Mouse (Mus musculus): ENCODE measurements around the gene Pknox2. TPM values are rescaled to one million over a fixed set of nuclear protein-coding genes. Genes with fewer than 3 reads are reported as not detected.

Gene Pknox2
- polyA plus RNA-seq, 1 experiment from 2014 or later, result 14.0 TPM

- no peaks in the 10 kb centered on the region for H3K9me3 ChIP-seq (replicated peaks)
- H3K4me2 ChIP-seq (replicated peaks), result no peak overlapping the region
- 44% methylated on average over 4 of the region's 4 CpGs for WGBS
- H3K4me1 ChIP-seq, result peaks cover 32% of the 10 kb centered on the region
- no peak for ATAC-seq (ENCODE audit: insufficient number of reproducible peaks, low FRiP score, low TSS enrichment, low read depth)
- H3K9ac ChIP-seq, result no peak overlapping the region
- H3K4me3 ChIP-seq (replicated peaks), result no peak overlapping the region
- peaks cover 3% of the 10 kb centered on the region; the same call in 1 of the 2 replicates for H3K27me3 ChIP-seq
- H3K36me3 ChIP-seq, result no peaks in the 10 kb centered on the region
- H3K27ac ChIP-seq (replicated peaks), result no peak overlapping the region
Measured at GRCm38 (mm10) chr9:37121761-37122331, 25.4 kb downstream of the Pknox2 start.

GRCm38 (mm10) chr9:37120801-37121200 lies 26.4 kb downstream of the Pknox2 start:
- peaks cover 3% of the 10 kb centered on the region; the same call in 1 of the 2 replicates for H3K27me3 ChIP-seq
- no peak for ATAC-seq (ENCODE audit: insufficient number of reproducible peaks, low FRiP score, low TSS enrichment, low read depth)
- H3K4me3 ChIP-seq (replicated peaks), result no peak overlapping the region
- H3K4me1 ChIP-seq, result peaks cover 32% of the 10 kb centered on the region
- WGBS, result 66% methylated on average over 6 of the region's 6 CpGs
- H3K36me3 ChIP-seq, result no peaks in the 10 kb centered on the region
- no peak overlapping the region for H3K4me2 ChIP-seq (replicated peaks)
- peak overlapping the region; percentile 35; the same call in 1 of the 2 replicates for H3K27ac ChIP-seq (replicated peaks)
- no peak overlapping the region for H3K9ac ChIP-seq
- no peaks in the 10 kb centered on the region for H3K9me3 ChIP-seq (replicated peaks)

GRCm38 (mm10) chr9:37117529-37117928 lies 29.7 kb downstream of the Pknox2 start:
- H3K4me1 ChIP-seq, result peaks cover 32% of the 10 kb centered on the region
- ATAC-seq (ENCODE audit: insufficient number of reproducible peaks, low FRiP score, low TSS enrichment, low read depth), result no peak

GRCm38 (mm10) chr9:37116632-37117413 lies 30.4 kb downstream of the Pknox2 start:
- Histone ChIP-seq H3K27ac (replicated peaks) (no peak overlapping the region), H3K36me3 (no peaks in the 10 kb centered on the region)
- WGBS, result 81% methylated on average over 9 of the region's 9 CpGs

More at GRCm38 (mm10) chr9:37117529-37117928, 29.7 kb downstream of the Pknox2 start:
- H3K27me3 ChIP-seq, result no peaks in the 10 kb centered on the region
- WGBS, result 92% methylated on average over 2 of the region's 2 CpGs
- H3K4me3 ChIP-seq (replicated peaks), result no peak overlapping the region
- no peaks in the 10 kb centered on the region for H3K36me3 ChIP-seq
- no peak overlapping the region for H3K27ac ChIP-seq (replicated peaks)
- no peak overlapping the region for H3K9ac ChIP-seq
- H3K4me2 ChIP-seq (replicated peaks), result no peak overlapping the region
- H3K9me3 ChIP-seq (replicated peaks), result no peaks in the 10 kb centered on the region

GRCm38 (mm10) chr9:37115820-37116219 lies 31.4 kb downstream of the Pknox2 start:
- Histone ChIP-seq H3K9ac (no peak overlapping the region), H3K36me3 (no peaks in the 10 kb centered on the region), H3K4me2 (replicated peaks) (no peak overlapping the region), H3K4me1 (peaks cover 19% of the 10 kb centered on the region; the same call in 1 of the 2 replicates), H3K9me3 (replicated peaks) (no peaks in the 10 kb centered on the region), H3K27me3 (no peaks in the 10 kb centered on the region), H3K27ac (replicated peaks) (no peak overlapping the region), H3K4me3 (replicated peaks) (no peak overlapping the region)
- ATAC-seq (ENCODE audit: insufficient number of reproducible peaks, low FRiP score, low TSS enrichment, low read depth), result no peak
- WGBS, result 60% methylated on average over 7 of the region's 7 CpGs

More at GRCm38 (mm10) chr9:37116632-37117413, 30.4 kb downstream of the Pknox2 start:
- Histone ChIP-seq H3K27me3 (no peaks in the 10 kb centered on the region), H3K4me2 (replicated peaks) (no peak overlapping the region), H3K4me1 (peaks cover 26% of the 10 kb centered on the region; the same call in 1 of the 2 replicates), H3K4me3 (replicated peaks) (no peak overlapping the region), H3K9me3 (replicated peaks) (no peaks in the 10 kb centered on the region), H3K9ac (no peak overlapping the region)
- ATAC-seq (ENCODE audit: insufficient number of reproducible peaks, low FRiP score, low TSS enrichment, low read depth), result no peak

- Histone ChIP-seq H3K9ac (no peak overlapping the region), H3K4me3 (replicated peaks) (no peak overlapping the region), H3K4me2 (replicated peaks) (no peak overlapping the region), H3K36me3 (no peaks in the 10 kb centered on the region), H3K27ac (replicated peaks) (no peak overlapping the region), H3K27me3 (no peaks in the 10 kb centered on the region), H3K4me1 (peaks cover 8% of the 10 kb centered on the region; the same call in 1 of the 2 replicates), H3K9me3 (replicated peaks) (no peaks in the 10 kb centered on the region)
- ATAC-seq (ENCODE audit: insufficient number of reproducible peaks, low FRiP score, low TSS enrichment, low read depth), result no peak
- WGBS, result 30% methylated on average over 9 of the region's 9 CpGs
Measured at GRCm38 (mm10) chr9:37114286-37115267, 32.6 kb downstream of the Pknox2 start.

GRCm38 (mm10) chr9:37107546-37107945 lies 39.7 kb downstream of the Pknox2 start:
- WGBS, result 71% methylated on average over 2 of the region's 2 CpGs
- no peak overlapping the region for H3K4me3 ChIP-seq (replicated peaks)

GRCm38 (mm10) chr9:37106808-37107207 lies 40.4 kb downstream of the Pknox2 start:
- H3K4me3 ChIP-seq (replicated peaks), result no peak overlapping the region
- H3K27ac ChIP-seq (replicated peaks), result no peak overlapping the region
- no peak overlapping the region for H3K9ac ChIP-seq
- H3K4me2 ChIP-seq (replicated peaks), result no peak overlapping the region
- 29% methylated on average over 3 of the region's 3 CpGs for WGBS
- peaks cover 3% of the 10 kb centered on the region; the same call in 1 of the 2 replicates for H3K4me1 ChIP-seq
- no peaks in the 10 kb centered on the region for H3K9me3 ChIP-seq (replicated peaks)
- ATAC-seq (ENCODE audit: insufficient number of reproducible peaks, low FRiP score, low TSS enrichment, low read depth), result no peak
- H3K27me3 ChIP-seq, result no peaks in the 10 kb centered on the region
- H3K36me3 ChIP-seq, result no peaks in the 10 kb centered on the region

More at GRCm38 (mm10) chr9:37107546-37107945, 39.7 kb downstream of the Pknox2 start:
- no peaks in the 10 kb centered on the region for H3K9me3 ChIP-seq (replicated peaks)
- no peak overlapping the region for H3K9ac ChIP-seq
- H3K27me3 ChIP-seq, result no peaks in the 10 kb centered on the region
- H3K27ac ChIP-seq (replicated peaks), result no peak overlapping the region
- no peaks in the 10 kb centered on the region for H3K36me3 ChIP-seq
- ATAC-seq (ENCODE audit: insufficient number of reproducible peaks, low FRiP score, low TSS enrichment, low read depth), result no peak
- no peak overlapping the region for H3K4me2 ChIP-seq (replicated peaks)
- peaks cover 3% of the 10 kb centered on the region; the same call in 1 of the 2 replicates for H3K4me1 ChIP-seq

GRCm38 (mm10) chr9:37104249-37104648 lies 43.0 kb downstream of the Pknox2 start:
- Histone ChIP-seq H3K27ac (replicated peaks) (no peak overlapping the region), H3K4me2 (replicated peaks) (no peak overlapping the region), H3K4me1 (peaks cover 11% of the 10 kb centered on the region), H3K9ac (no peak overlapping the region), H3K36me3 (no peaks in the 10 kb centered on the region), H3K9me3 (replicated peaks) (no peaks in the 10 kb centered on the region), H3K4me3 (replicated peaks) (no peak overlapping the region), H3K27me3 (no peaks in the 10 kb centered on the region)
- ATAC-seq (ENCODE audit: insufficient number of reproducible peaks, low FRiP score, low TSS enrichment, low read depth), result no peak
- WGBS, result 72% methylated on average over 3 of the region's 3 CpGs

GRCm38 (mm10) chr9:37103778-37104177 lies 43.4 kb downstream of the Pknox2 start:
- no peak overlapping the region for H3K27ac ChIP-seq (replicated peaks)
- no peaks in the 10 kb centered on the region for H3K36me3 ChIP-seq
- peaks cover 11% of the 10 kb centered on the region for H3K4me1 ChIP-seq
- H3K9ac ChIP-seq, result no peak overlapping the region
- H3K4me2 ChIP-seq (replicated peaks), result no peak overlapping the region
- no peaks in the 10 kb centered on the region for H3K9me3 ChIP-seq (replicated peaks)
- ATAC-seq (ENCODE audit: insufficient number of reproducible peaks, low FRiP score, low TSS enrichment, low read depth), result no peak
- WGBS, result 57% methylated on average over 5 of the region's 5 CpGs
- H3K4me3 ChIP-seq (replicated peaks), result no peak overlapping the region
- H3K27me3 ChIP-seq, result no peaks in the 10 kb centered on the region

Measured in embryonic facial prominence, embryonic 15.5 days (tissue).